In genomic region chr11:112902618-112903017, GRCm38 (mm10) we compare ENCODE assay signal across 15 mouse cellular contexts.
"Had no signal": no experiment of that assay in that cellular context is flagged by ENCODE, and none has a peak within 500 bp of the region (broad histone marks: within the 10 kb centered on the region; RNA-seq: fewer than 3 reads in every experiment).

No protein-coding gene starts in this region.

- H3K27me3 ChIP-seq: midbrain, embryonic 13.5 days; neural tube, embryonic 13.5 days; neural tube, embryonic 15.5 days; stomach, embryonic 15.5 days had no signal

- ATAC-seq: midbrain, embryonic 13.5 days; midbrain, embryonic 16.5 days had no signal

- H3K9ac ChIP-seq: lung, embryonic 14.5 days; midbrain, embryonic 13.5 days; neural tube, embryonic 13.5 days; neural tube, embryonic 15.5 days; stomach, embryonic 15.5 days had no signal

- H3K9me3 ChIP-seq: midbrain, embryonic 10.5 days; midbrain, embryonic 13.5 days; neural tube, embryonic 13.5 days; neural tube, embryonic 15.5 days; stomach, embryonic 15.5 days had no signal

- H3K27ac ChIP-seq: midbrain, embryonic 10.5 days; midbrain, embryonic 13.5 days; neural tube, embryonic 13.5 days; neural tube, embryonic 15.5 days; stomach, embryonic 15.5 days; stomach, postnatal 0 days had no signal

- DNase-seq: lung, adult 18-20 months; lung, embryonic 14.5 days; lung, postnatal 10 days; lung, postnatal 4 days; right cerebral cortex, postnatal 14 days; thymus, adult 2 months; thymus, postnatal 25 days had no signal

- H3K4me1 ChIP-seq: midbrain, embryonic 10.5 days; midbrain, embryonic 13.5 days; neural tube, embryonic 15.5 days; stomach, embryonic 15.5 days had no signal

- H3K4me2 ChIP-seq: lung, embryonic 14.5 days; midbrain, embryonic 13.5 days; neural tube, embryonic 13.5 days; neural tube, embryonic 15.5 days; stomach, embryonic 15.5 days had no signal

- H3K36me3 ChIP-seq: midbrain, embryonic 10.5 days; midbrain, embryonic 13.5 days; neural tube, embryonic 13.5 days; neural tube, embryonic 15.5 days; stomach, embryonic 15.5 days had no signal

- H3K4me3 ChIP-seq: midbrain, embryonic 10.5 days; midbrain, embryonic 13.5 days; myocyte; neural tube, embryonic 13.5 days; neural tube, embryonic 15.5 days; stomach, embryonic 15.5 days had no signal
